Mouse (Mus musculus): ENCODE data around the gene Zscan2.

The Zscan2 gene

GRCm38 (mm10) chr7:80860729-80861274 is at the start of gene Zscan2:
Zscan2 (plus strand) TSS chr7:80860920.
- DNase-seq (ENCODE audit: low spot score in 2 of 2) = peak; percentile 53 to 85

- DNase-seq (ENCODE audit: low spot score in 2 of 2) = no peak
Measured at GRCm38 (mm10) chr7:80813397-80813796, 47.3 kb upstream of the Zscan2 start.

- no peak for DNase-seq (ENCODE audit: low spot score in 2 of 2)
Measured at GRCm38 (mm10) chr7:80816641-80817040, 44.1 kb upstream of the Zscan2 start.

DNA sequence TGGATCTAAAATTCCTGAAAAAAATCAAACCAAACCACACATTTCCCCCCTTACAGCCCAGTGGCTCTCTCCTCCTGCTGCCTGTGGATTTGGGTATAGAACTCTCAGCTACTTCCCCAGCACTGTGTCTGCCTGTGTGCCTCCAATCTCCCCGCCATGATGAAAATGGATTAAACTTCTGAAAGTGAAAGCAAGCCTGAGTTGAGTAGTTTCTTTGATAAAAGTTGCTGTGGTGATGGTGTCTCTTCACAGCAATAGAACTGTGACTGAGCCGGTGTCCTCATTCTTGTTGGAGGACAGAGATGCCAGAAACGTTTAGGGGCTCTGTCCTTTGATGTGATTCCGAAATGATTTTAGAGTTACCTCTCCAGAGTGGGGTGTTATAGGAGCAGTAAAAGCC is 39.9 kb upstream of the Zscan2 start:
- DNase-seq (ENCODE audit: low spot score in 2 of 2) = no peak

DNA sequence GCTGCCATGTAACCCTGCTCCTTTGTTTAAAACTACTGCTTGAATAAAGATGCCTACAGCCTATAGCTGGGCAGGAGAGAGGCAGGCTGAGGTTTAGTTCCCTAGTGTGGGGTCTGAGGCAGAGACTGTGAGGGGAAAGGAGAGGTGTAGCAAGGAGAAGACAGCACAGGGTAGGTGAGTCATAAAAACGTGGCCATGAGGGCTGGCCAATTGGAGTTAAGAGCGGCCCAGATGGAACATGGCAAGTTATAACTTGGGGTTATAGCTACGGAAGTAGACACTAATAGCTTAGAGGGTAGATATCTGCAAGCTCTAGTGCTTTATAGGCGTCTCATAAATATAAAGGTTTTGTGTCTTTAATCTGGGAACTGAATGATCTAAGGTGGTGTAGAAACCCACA is 37.5 kb upstream of the Zscan2 start:
- no peak for DNase-seq (ENCODE audit: low spot score in 2 of 2)

GRCm38 (mm10) chr7:80823875-80824682 is 36.6 kb upstream of the Zscan2 start:
- no peak for DNase-seq (ENCODE audit: low spot score in 2 of 2)

DNA sequence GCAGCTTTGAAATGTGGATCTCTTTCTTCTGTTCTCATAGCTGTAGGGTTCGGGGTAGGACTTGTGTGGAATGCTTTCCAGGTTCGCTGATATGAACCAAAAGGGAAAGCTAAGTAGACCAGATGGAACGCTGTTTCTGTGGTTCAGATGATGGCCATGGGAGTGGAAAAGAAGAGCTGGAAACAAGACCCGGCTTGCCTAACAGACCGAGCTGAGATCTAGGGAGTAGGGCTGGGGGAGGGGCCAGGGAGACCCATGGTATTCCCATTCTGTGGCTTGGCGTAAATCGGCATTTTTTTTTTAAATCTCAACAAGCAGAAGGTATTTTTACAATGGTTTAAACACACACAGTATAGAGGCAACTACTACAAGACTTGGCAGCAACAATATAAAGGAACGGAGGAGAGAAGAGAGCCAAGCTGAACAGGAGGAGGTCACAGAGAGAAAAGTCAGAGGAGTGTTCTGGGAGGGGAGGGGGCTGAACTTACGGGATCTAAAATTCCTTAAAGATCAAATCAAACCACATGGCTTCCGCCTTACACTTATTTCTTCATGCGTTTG is 34.8 kb upstream of the Zscan2 start, which contains the start of gene Iqgap1:
Gene Iqgap1 (minus strand): TSS at position 132 of the 561 bp plus-strand sequence.
- DNase-seq (ENCODE audit: low spot score in 2 of 2) = no peak

- DNase-seq (ENCODE audit: low spot score in 2 of 2) = no peak
Measured at GRCm38 (mm10) chr7:80828146-80828860, 32.4 kb upstream of the Zscan2 start.

DNA sequence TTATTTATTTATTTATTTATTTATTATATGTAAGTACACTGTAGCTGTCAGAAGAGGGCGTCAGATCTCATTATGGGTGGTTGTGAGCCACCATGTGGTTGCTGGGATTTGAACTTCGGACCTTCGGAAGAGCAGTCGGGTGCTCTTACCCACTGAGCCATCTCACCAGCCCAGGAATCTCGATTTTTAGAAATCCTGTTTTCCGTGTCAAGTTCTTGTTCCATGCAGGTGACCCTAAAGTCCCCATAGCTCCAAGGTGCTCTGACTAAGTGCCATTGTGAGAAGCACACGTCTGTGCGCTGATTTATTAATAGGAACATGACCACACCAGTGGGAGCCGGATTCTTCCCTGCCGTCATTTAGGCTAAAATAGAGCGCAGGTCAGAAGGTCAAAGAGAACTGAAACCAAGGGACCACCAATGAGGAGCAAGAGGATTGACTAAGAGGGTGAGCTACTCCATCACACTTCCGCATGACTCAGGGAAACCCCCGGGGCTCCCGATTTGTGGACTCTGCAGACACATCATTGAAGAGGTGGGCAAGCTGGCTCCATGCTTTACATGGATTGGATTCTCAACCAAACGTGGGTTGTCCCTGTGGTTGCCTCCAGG is 30.4 kb upstream of the Zscan2 start:
- DNase-seq (ENCODE audit: low spot score in 2 of 2) = no peak

DNA sequence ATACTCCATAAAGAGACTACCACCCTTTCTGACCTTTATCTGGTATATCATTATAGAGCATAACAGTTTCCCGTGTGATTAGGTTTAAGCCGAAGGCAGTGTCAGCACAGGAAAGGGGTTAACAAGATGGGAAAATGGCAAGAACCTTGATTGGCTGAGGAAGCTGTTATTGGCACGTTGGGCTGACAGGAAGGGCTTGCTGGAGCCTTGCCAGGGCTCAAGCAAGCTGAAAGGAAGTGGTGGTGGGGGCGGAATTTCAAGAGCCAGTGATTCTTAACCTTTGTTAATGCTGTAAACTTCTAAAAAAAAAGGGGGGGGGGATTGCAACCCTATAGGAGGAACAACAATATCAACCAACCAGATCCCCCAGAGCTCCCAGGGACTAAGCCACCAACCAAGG is 28.5 kb upstream of the Zscan2 start:
- no peak for DNase-seq (ENCODE audit: low spot score in 2 of 2)

- DNase-seq (ENCODE audit: low spot score in 2 of 2) = peak in 1 of 2 experiments; percentile 32
Measured at GRCm38 (mm10) chr7:80832996-80833650, 27.6 kb upstream of the Zscan2 start.

- no peak for DNase-seq (ENCODE audit: low spot score in 2 of 2)
Measured at GRCm38 (mm10) chr7:80833651-80834532, 26.8 kb upstream of the Zscan2 start.

- no peak for DNase-seq (ENCODE audit: low spot score in 2 of 2)
Measured at GRCm38 (mm10) chr7:80835984-80836652, 24.6 kb upstream of the Zscan2 start.

DNA sequence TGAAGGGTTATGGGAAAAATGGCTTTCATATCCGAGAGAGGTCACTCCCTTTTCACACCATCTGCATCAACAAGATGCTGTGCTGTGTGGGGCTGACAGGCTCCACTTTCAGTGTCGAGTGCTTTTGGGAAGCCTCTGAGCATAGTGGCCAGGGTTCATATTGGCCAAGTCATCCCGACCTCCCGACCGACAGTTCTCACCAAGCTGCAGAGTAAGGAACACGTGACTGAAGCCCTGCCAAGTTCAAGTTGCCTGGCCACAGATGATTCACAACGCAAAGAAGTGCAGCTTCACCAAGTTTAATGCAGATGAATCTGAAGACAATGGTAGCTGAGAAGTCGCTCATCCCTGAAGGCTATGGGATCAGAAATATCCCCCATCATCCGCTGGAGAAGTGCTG is 23.0 kb upstream of the Zscan2 start:
- DNase-seq (ENCODE audit: low spot score in 2 of 2) = no peak

DNA sequence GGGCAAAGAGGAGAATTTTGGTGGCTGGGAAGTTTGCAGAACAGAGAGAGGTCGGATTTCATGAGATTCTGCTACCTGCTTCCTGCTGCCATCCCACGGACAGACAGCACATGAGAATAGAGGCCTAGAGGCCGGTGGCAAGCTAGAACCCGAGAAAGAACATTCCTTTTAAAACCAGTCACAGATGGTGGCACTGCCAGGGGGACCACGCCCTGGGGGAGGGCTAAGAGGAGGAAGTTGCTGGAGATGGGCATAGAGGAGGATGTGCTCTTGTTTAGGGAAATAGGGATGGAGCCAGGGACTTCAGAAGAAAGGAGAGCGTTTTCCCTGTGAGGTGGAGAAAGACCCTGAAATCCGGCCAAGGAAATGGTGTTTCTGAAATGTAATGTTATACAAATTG is 22.5 kb upstream of the Zscan2 start:
- no peak for DNase-seq (ENCODE audit: low spot score in 2 of 2)

GRCm38 (mm10) chr7:80839755-80840154 is 21.0 kb upstream of the Zscan2 start:
- no peak for DNase-seq (ENCODE audit: low spot score in 2 of 2)

DNA sequence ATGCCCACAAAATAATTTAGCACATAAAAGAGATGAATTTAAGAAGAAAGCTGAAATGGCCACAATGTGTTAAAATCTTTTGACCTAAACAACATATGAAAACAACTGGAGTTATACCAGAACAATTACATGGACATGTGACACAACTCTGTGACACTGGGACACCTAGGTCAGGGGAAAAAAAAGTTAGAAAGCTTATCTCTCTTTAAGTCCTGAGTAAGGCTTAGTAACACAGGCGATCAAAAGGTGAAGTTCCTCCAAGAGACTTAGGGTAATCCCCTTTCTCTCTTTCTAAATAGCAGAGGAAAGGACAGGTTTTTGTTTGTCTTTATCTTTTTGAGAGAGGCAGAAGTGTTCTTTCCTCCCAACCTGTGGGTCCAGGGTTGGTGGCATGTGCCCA is 20.5 kb upstream of the Zscan2 start:
- no peak for DNase-seq (ENCODE audit: low spot score in 2 of 2)

DNA sequence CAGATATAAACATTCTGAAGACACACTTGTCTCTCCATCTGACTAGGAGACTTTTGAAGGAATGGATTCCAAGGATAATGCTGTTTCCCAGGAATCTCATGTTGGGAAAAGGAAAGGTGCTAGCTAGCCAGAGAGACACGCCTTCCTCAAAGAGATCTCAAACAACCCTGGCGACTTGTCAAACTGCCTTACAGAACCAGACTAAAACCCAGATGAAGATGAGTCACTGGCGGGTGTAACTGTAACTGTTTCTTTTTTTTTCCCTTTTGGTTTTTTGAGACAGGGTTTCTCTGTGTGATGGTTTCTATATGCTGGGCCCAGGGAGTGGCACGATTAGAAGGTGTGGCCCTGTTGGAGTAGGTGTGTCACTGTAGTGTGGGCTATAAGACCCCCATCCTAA is 19.8 kb upstream of the Zscan2 start:
- DNase-seq (ENCODE audit: low spot score in 2 of 2) = no peak

DNA sequence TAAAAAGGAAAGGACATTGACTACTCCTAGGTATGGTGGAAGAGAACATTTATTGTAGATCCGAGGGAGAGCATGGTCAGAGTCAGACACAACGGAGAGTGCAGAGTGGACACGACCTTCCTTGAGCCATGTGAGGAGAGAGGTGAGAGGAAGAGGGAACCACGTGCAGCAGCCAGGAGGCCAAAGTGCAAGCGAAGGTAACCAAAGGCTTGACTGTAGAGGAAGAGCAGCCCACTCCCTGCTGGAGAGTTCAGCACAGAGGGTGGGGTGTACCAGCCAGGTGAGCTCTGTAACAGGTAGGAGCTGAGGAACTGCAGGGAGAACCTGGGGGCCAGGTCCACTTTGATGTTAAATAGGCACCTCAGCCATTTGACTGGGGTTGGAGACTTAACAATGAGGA is 18.6 kb upstream of the Zscan2 start:
- DNase-seq (ENCODE audit: low spot score in 2 of 2) = no peak

- DNase-seq (ENCODE audit: low spot score in 2 of 2) = no peak
Measured at GRCm38 (mm10) chr7:80843176-80843575, 17.5 kb upstream of the Zscan2 start.

Data from cerebellum, postnatal 4 days (tissue).